Mouse (Mus musculus) bone marrow, adult 2 months (tissue): ENCODE results near the gene Ndrg3.

Source experiments
- CTCF ChIP-seq: fragments of 200-500 bp; IDR thresholded peaks from 2 replicates; pipeline ENCODE4 v1.5.1; 2011; ENCODE audit warnings: low read length, control low read depth; ENCODE audit not compliant: control insufficient read depth, insufficient read depth
- POLR2A ChIP-seq: fragments of 200-500 bp; IDR thresholded peaks from 2 replicates; pipeline ENCODE4 v1.6.1; 2011; ENCODE audit warnings: low read depth, mild to moderate bottlenecking, control low read depth, low read length, borderline replicate concordance; ENCODE audit not compliant: control insufficient read depth

- TF ChIP-seq POLR2A (no peak), CTCF (no peak)
These were observed 9.0 kb downstream of the Ndrg3 start for GRCm38 (mm10) chr2:156982864-156983263.
